Comparison of ENCODE assay signal across 15 mouse cellular contexts in genomic region chr1:60488635-60489034, GRCm38 (mm10).
"Had no signal": no experiment of that assay in that cellular context is flagged by ENCODE, and none has a peak within 500 bp of the region (broad histone marks: within the 10 kb centered on the region; RNA-seq: fewer than 3 reads in every experiment).

No protein-coding gene starts in this region.

- H3K27me3 ChIP-seq: liver, embryonic 15.5 days; midbrain, embryonic 13.5 days; neural tube, embryonic 15.5 days had no signal

- H3K9me3 ChIP-seq: limb, embryonic 10.5 days; liver, embryonic 15.5 days; midbrain, embryonic 13.5 days; neural tube, embryonic 15.5 days had no signal

- H3K4me1 ChIP-seq: limb, embryonic 10.5 days; liver, embryonic 15.5 days; midbrain, embryonic 13.5 days; neural tube, embryonic 15.5 days had no signal

- H3K4me2 ChIP-seq: liver, embryonic 11.5 days; liver, embryonic 15.5 days; midbrain, embryonic 13.5 days; neural tube, embryonic 15.5 days had no signal

- H3K27ac ChIP-seq: limb, embryonic 10.5 days; liver, embryonic 15.5 days; midbrain, embryonic 13.5 days; neural tube, embryonic 15.5 days; stomach, postnatal 0 days had no signal

- H3K9ac ChIP-seq: liver, embryonic 15.5 days; midbrain, embryonic 13.5 days; neural tube, embryonic 15.5 days had no signal

- DNase-seq: kidney, adult 8-10 months; lung, adult 2 months; lung, postnatal 36 days; thymus, adult 18-20 months; thymus, postnatal 14 days had no signal

- H3K4me3 ChIP-seq: limb, embryonic 10.5 days; liver, embryonic 15.5 days; midbrain, embryonic 13.5 days; myocyte; neural tube, embryonic 15.5 days had no signal

- ATAC-seq: inflammation-experienced regulatory T-cells, adult 6 months; intestine, postnatal 0 days; lung, postnatal 0 days had no signal
